Mouse (Mus musculus): Measurements from ENCODE around the gene Art3.

Art3 gene

DNA sequence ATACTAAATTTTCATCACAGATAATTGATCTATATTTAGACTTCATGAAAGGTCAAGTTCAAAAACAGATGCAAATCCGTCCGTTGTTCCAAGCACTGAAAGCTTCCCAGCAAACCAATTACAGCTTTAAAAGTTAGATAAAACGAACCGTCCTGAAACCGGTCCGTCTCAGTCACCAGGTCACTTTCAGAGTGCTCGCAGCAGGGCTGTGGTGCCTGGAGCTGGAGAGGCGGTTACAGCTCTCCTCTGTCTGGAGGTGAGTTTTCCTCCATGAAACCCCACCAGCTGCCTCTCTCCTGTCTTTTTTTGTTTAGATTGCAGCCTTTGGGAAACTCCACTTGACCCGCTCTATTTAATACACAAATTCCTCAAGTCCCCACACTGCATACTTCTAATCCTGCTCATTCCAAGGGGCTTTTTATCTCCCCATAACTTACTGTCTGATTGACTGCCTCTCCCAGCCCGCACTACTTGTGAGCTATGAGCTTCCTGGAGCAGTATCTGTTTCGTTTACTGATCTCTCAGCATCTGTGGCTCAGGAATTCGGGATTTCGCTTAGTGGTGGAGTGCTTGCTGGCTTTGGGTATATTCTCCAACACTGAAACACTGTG lies 45.3 kb downstream of the Art3 start:
- in situ Hi-C loops (cut with MboI, MseI) = loop anchor here (5.0 kb wide), 1 partner anchor 65 kb away; the partner anchor contains the start of gene Sdad1

DNA sequence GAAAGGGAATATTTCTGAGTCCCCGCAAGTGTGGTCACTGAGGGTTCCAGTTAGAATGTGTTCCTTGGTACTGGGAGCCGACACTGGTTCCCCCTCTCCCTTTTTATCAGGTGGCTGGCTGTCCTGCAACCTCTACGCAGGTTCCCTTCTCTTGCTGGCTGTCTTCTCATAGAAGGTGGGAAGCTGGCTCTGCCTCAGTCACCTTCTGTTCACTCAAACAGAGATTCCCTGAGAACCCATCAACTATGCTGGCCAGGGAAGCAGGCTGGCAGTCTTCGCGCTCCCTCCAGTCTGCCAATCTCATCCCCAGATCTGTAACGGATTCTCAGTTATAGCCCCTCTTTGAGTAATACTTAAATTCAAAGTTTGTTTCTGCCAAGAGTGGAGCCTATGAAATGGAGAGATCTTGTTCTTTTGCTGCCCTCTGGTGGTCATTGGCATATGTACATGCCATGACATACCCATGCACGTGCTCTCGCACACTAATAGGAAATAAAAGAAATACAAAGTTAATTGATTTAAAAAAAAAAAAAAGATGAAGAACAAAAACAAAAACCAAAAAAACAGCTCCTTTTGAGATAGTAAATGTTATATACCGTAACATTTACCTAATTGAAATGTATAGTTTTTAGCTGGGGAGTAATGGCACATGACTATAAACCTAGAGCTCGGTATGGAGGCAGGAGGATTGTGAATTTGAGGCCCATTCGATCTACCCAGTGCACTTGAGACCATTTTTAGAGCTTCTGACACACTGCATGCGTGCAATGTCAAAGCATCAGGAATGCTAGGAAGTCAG lies 50.1 kb downstream of the Art3 start:
- in situ Hi-C loops (cut with MboI, MseI) = no loop called here

DNA sequence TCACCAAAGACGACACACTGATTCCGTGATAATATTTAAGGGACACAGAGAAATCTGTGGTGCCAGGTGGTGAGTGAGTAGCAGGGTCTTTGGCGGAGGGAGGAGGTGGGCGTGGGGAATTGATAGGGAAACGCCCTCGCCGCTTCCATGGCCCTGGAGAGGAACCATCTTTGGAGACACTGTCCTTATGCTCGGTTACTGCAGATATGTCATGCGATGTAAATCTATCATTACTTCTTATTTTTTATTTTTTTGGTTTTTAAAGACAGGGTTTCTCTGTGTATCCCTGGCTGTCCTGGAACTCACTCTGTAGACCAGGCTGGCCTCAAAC lies 50.7 kb downstream of the Art3 start:
- in situ Hi-C loops (cut with MboI, MseI) = no loop called here

DNA sequence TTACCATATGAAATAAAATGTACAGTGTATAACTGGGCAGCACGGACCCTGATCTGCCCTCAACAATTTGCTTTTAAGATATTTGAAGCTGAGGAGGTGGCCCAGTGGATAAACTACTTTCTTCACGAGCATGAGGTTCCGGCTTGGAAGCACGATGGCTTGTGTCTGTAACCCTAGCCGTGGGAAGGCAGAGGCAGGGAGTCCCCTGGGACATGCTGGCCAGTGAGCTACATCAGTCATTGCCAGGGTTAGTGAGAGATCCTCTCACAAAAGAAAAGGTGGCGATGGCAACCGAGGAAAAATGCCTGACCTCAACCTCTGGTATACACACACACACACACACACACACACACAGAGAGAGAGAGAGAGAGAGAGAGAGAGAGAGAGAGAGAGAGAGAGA lies 52.1 kb downstream of the Art3 start:
- in situ Hi-C loops (cut with MboI, MseI) = no loop called here

DNA sequence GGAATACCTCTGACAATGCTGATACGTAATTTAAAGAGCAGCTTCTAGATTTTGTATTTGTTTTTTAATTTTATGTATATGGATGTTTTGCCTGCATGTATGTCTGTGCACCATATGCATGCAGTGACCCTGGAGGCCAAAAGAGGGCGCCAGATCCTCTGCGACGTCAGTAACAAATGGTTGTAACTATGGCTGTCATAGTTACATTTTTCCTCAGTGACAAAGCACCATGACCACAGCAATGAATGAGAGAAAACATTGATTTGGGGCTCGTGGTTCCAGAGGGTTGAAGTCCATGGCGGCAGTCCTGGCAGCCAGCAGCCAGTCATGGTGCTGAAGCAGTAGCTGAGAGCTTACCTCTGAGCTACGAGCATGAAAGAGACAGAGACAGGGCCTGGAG lies 53.2 kb downstream of the Art3 start:
- in situ Hi-C loops (cut with MboI, MseI) = no loop called here

GRCm38 (mm10) chr5:92386102-92386501 lies 54.5 kb downstream of the Art3 start:
- in situ Hi-C loops (cut with MboI, MseI) = no loop called here

GRCm38 (mm10) chr5:92386643-92387042 lies 55.0 kb downstream of the Art3 start:
- in situ Hi-C loops (cut with MboI, MseI) = no loop called here

GRCm38 (mm10) chr5:92387433-92387832 lies 55.8 kb downstream of the Art3 start:
- in situ Hi-C loops (cut with MboI, MseI) = no loop called here

GRCm38 (mm10) chr5:92389977-92390376 lies 58.4 kb downstream of the Art3 start:
- in situ Hi-C loops (cut with MboI, MseI) = no loop called here

DNA sequence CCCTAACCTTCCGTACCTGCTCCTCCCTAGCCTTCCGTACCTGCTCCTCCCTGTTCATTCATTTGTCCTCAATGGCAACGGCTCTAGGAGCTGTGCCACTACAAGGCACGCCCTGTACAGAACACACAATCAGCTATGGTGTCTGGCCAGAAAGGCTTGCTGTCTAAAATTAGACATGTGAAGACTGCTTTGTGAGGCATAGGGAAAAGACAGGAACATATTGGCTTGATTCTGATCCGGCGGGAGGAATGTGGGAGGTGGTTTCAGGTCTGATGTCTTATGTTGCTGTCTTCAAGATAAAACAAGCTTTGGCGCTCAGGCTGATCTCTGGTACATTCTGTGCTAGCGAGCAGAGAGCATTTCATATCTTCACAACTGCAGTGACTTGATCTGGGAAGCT lies 59.0 kb downstream of the Art3 start:
- in situ Hi-C loops (cut with MboI, MseI) = no loop called here

DNA sequence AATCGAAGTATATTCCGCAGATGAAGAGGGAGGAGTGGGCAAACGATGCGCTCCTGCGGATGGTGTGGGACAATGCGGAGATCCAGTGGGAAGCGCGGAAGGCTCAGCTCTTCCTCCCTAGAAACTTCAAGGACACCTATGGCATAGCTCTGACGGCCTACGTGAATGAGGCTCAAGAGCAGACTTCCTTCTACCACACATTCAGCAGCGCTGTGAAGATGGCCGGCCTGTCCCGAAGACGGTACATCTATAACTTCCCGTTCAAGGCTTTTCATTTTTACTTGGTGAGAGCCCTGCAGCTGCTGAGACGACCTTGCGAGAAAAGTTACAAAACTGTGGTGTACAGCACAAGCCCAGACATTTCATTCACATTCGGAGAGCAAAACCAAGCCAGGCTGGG lies 60.9 kb downstream of the Art3 start:
- in situ Hi-C loops (cut with MboI, MseI) = no loop called here

DNA sequence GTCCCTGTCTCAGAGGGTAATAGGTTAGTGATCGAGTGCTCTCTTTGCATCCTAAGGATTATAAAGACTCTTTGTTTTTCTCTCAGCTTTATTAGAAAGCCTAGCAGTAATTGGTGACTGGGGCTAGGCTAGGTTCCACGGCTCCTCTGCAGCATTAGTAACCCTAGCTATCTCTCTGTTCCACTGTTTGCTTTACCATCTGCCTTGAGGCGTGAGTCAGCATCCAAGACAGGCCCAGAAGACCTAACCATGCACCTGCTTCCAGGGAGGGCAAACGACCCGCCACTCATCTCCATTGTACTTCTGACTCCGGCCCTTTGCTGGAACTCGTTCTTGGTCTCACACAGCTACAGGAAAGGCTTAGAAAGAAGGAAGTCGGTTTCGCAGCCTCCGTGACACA lies 62.2 kb downstream of the Art3 start:
- in situ Hi-C loops (cut with MboI, MseI) = no loop called here

DNA sequence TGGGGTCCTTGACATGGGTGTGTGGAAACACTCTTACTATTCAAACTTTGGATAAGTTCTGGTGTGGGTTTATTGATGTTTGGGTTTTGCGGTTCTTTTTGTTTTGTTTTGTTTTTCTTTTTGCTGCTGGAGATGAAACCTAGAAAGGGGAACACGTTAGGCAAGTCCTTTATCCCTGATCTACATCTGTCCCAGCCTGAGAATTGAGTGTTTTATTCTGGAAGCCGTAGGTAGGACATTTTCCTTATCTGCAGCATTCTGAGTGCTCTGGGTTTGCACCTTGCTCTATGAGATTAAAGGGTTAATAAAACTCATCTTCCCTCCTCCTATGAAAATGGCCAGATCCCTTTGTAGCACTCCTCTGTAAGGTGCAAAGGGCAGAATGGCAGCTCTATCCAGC lies 64.1 kb downstream of the Art3 start:
- in situ Hi-C loops (cut with MboI, MseI) = no loop called here

DNA sequence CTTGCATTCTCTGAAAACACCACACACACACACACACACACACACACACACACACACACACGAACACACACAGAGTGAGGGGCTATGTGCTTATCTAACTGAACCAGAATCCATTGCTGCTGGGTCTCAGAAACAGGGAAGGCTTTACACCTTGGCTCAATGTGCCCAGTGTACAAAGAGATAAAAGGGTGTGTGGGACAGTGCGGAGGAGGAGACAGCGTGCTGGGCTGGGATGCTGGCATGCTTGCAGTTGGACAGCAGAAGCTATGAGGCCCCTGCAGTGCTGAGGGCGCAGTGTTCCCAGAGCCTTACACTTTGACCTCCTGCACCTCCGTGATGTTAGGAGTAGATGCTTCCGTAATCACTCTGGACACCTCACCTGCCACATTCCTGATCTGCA lies 64.8 kb downstream of the Art3 start:
- in situ Hi-C loops (cut with MboI, MseI) = no loop called here

- in situ Hi-C loops (cut with MboI, MseI) = no loop called here
These were observed 66.5 kb downstream of the Art3 start for GRCm38 (mm10) chr5:92398153-92398552.

- in situ Hi-C loops (cut with MboI, MseI) = loop anchor here (10.0 kb wide), 1 partner anchor 788 kb away; no protein-coding TSS in a partner anchor
These were observed 71.2 kb downstream of the Art3 start for GRCm38 (mm10) chr5:92402816-92403215.

- in situ Hi-C loops (cut with MboI, MseI) = loop anchor here (10.0 kb wide), 1 partner anchor 789 kb away; no protein-coding TSS in a partner anchor
These were observed 72.2 kb downstream of the Art3 start for GRCm38 (mm10) chr5:92403562-92404399.

DNA sequence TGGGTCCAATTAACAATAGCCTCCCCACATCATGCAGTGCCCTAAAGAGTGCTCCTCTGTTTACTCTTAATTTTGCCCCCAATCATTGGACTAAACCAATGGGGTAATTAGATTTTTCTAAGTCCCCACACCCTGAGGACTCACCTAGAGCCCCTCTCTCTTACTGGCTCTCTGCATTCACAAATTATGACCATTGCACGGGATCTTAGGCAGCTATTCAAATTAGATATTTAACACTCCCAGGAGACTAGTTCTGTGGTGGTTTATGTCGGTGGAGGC lies 72.7 kb downstream of the Art3 start:
- in situ Hi-C loops (cut with MboI, MseI) = loop anchor here (10.0 kb wide), 1 partner anchor 790 kb away; no protein-coding TSS in a partner anchor

DNA sequence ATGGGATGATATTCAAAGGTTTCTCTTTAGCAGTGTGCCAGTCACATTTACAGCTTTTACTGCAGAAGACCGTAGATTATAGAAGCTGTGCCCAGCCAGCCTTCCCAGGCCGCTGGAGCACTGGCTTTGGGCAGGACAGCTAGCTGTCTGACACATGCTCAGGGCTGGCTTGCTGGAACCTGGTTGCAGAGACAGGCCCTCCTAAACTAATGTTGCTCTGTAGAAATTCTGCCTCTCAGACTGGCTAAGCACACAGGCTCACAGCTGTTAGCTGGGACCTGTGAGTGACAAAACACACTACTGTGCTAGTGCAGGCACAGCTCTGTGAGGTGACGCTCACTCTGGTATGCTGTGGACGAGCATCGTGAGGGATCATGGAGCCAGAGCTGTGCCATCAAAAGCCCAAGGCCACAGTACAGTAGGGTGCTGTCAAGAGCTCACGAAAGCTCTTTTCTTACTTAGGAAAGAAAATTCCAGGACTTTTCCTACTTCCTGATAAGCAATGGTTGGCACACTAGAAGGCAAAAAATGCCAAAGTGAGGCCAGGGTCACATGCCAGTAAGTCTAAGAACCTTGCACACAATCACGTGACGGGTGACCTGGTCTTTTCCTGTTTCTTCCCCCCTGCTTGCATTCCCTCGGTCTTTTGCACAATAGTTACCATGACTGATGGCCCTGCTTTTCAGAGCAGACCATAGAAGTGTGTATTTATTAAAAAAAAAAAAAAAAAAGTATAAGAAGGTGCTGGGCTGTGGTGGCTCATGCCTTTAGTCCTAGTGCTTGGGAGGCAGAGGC lies 77.9 kb downstream of the Art3 start:
- in situ Hi-C loops (cut with MboI, MseI) = loop anchor here (10.0 kb wide), 1 partner anchor 795 kb away; no protein-coding TSS in a partner anchor

DNA sequence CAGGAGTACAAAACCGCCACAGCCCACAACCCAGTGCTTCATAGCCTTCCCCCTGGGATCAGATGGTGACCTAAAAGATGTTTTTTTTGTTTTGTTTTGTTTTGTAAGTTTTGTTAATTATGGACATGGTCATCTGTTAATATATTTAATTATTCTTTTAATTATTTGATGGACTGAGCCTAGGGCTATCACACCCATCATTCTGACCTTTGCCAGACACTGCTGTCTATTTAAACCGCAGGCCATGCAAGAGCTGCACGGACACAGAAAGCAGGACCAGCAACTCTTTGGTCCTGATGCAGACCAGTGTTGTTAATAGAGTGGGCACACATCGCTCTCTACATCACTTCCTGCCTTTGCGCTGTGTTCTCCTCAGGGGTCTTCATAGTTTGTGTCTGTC lies 78.9 kb downstream of the Art3 start:
- in situ Hi-C loops (cut with MboI, MseI) = no loop called here

DNA sequence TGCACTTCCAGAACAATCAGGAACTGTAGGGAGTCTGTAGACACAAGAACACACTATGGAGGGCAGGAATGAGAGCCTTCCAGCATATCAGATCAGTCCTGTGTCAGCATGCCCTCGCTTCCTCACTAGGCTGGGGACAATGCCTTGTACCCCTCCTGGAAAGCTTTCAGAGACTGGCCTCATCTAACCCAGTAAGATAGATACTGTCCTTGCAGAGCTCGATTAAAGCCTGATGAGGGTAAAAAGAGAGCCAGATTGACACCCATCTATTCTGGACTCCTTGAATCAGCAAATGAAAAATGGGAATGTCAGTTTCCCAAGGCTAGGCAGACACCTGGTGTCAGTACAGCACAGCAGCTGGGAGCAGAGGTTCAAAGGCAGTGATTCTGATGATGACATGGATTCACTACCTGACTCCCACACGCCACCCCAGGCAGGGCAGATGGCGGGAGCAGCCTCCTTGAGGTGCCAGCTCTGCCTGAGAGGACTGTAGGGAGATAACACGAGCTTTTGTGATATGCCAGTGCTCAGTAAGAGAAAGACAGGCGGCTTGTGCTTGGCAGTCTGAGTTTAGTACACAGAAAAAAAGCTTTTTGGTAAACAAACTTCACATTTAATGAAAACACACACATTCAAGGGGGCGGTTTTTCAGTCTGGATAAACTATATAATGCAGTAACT lies 80.0 kb downstream of the Art3 start:
- in situ Hi-C loops (cut with MboI, MseI) = no loop called here
